Mouse (Mus musculus): ENCODE data around the gene Atp2b2. TPM values are rescaled to one million over a fixed set of nuclear protein-coding genes. Genes with fewer than 3 reads are reported as not detected.

Gene Atp2b2
- total and polyA plus RNA-seq, 2 experiments from 2014 or later, result 35.4 to 96.3 TPM

GRCm38 (mm10) chr6:113961658-113962057 lies 80.8 kb downstream of the Atp2b2 start:
- Histone ChIP-seq H3K4me2 (ENCODE audit: low read depth, low read length, poor library complexity, severe bottlenecking) (no peak overlapping the region), H3K36me3 (ENCODE audit: insufficient read depth, low read length) (no peaks in the 10 kb centered on the region), H3K9ac (replicated peaks; ENCODE audit: low read length, poor library complexity, severe bottlenecking) (no peak overlapping the region), H3K27me3 (ENCODE audit: insufficient read depth, low read length) (no peaks in the 10 kb centered on the region), H3K27ac (ENCODE audit: low read depth, low read length) (no peak overlapping the region), H3K4me1 (ENCODE audit: insufficient read depth, low read length) (no peaks in the 10 kb centered on the region), H3K9me3 (ENCODE audit: low read length) (no peaks in the 10 kb centered on the region), H3K4me3 (ENCODE audit: low read depth, low read length) (no peak overlapping the region)
- TF ChIP-seq CTCF (IDR thresholded peaks at IDR 0.05), result no peak
- 84% methylated on average over 2 of the region's 2 CpGs for WGBS
- ATAC-seq (ENCODE audit: low FRiP score), result no peak
- DNase-seq (ENCODE audit: low spot score), result no peak

- no peak overlapping the region for H3K4me2 ChIP-seq (ENCODE audit: low read depth, low read length, poor library complexity, severe bottlenecking)
- ATAC-seq (ENCODE audit: low FRiP score), result no peak
- no peak overlapping the region for H3K4me3 ChIP-seq (ENCODE audit: low read depth, low read length)
- TF ChIP-seq CTCF (IDR thresholded peaks at IDR 0.05), result no peak
- no peak overlapping the region for H3K9ac ChIP-seq (replicated peaks; ENCODE audit: low read length, poor library complexity, severe bottlenecking)
- 73% methylated on average over 1 of the region's 1 CpGs for WGBS
- H3K27ac ChIP-seq (ENCODE audit: low read depth, low read length), result no peak overlapping the region
- H3K4me1 ChIP-seq (ENCODE audit: insufficient read depth, low read length), result no peaks in the 10 kb centered on the region
- no peaks in the 10 kb centered on the region for H3K36me3 ChIP-seq (ENCODE audit: insufficient read depth, low read length)
- DNase-seq (ENCODE audit: low spot score), result peak; percentile 27
- no peaks in the 10 kb centered on the region for H3K9me3 ChIP-seq (ENCODE audit: low read length)
- no peaks in the 10 kb centered on the region for H3K27me3 ChIP-seq (ENCODE audit: insufficient read depth, low read length)
These were observed 83.1 kb downstream of the Atp2b2 start for GRCm38 (mm10) chr6:113959336-113959735.

GRCm38 (mm10) chr6:113958714-113959113 lies 83.7 kb downstream of the Atp2b2 start:
- Histone ChIP-seq H3K27ac (ENCODE audit: low read depth, low read length) (no peak overlapping the region), H3K4me1 (ENCODE audit: insufficient read depth, low read length) (no peaks in the 10 kb centered on the region), H3K9ac (replicated peaks; ENCODE audit: low read length, poor library complexity, severe bottlenecking) (no peak overlapping the region), H3K4me3 (ENCODE audit: low read depth, low read length) (no peak overlapping the region), H3K4me2 (ENCODE audit: low read depth, low read length, poor library complexity, severe bottlenecking) (no peak overlapping the region), H3K36me3 (ENCODE audit: insufficient read depth, low read length) (no peaks in the 10 kb centered on the region), H3K9me3 (ENCODE audit: low read length) (no peaks in the 10 kb centered on the region), H3K27me3 (ENCODE audit: insufficient read depth, low read length) (no peaks in the 10 kb centered on the region)
- peak; percentile 19; the same call in 1 of the 2 replicates for TF ChIP-seq CTCF (IDR thresholded peaks at IDR 0.05)
- DNase-seq (ENCODE audit: low spot score) (no peak), ATAC-seq (ENCODE audit: low FRiP score) (no peak)
- 67% methylated on average over 2 of the region's 2 CpGs for WGBS

- TF ChIP-seq CTCF (IDR thresholded peaks at IDR 0.05), result no peak
- no peaks in the 10 kb centered on the region for H3K36me3 ChIP-seq (ENCODE audit: insufficient read depth, low read length)
- ATAC-seq (ENCODE audit: low FRiP score), result no peak
These were observed 84.4 kb downstream of the Atp2b2 start for GRCm38 (mm10) chr6:113958003-113958402.

GRCm38 (mm10) chr6:113957232-113957940 lies 85.0 kb downstream of the Atp2b2 start:
- whole genome bisulfite sequencing, result 71% methylated on average over 19 of the region's 19 CpGs
- H3K9me3 ChIP-seq (ENCODE audit: low read length), result no peaks in the 10 kb centered on the region
- H3K9ac ChIP-seq (replicated peaks; ENCODE audit: low read length, poor library complexity, severe bottlenecking), result no peak overlapping the region
- H3K4me3 ChIP-seq (ENCODE audit: low read depth, low read length), result no peak overlapping the region
- ATAC-seq (ENCODE audit: low FRiP score), result no peak
- H3K36me3 ChIP-seq (ENCODE audit: insufficient read depth, low read length), result no peaks in the 10 kb centered on the region
- no peak overlapping the region for H3K4me2 ChIP-seq (ENCODE audit: low read depth, low read length, poor library complexity, severe bottlenecking)
- no peak for TF ChIP-seq CTCF (IDR thresholded peaks at IDR 0.05)
- DNase-seq (ENCODE audit: low spot score), result no peak
- no peak overlapping the region for H3K27ac ChIP-seq (ENCODE audit: low read depth, low read length)
- no peaks in the 10 kb centered on the region for H3K27me3 ChIP-seq (ENCODE audit: insufficient read depth, low read length)
- no peaks in the 10 kb centered on the region for H3K4me1 ChIP-seq (ENCODE audit: insufficient read depth, low read length)

More at GRCm38 (mm10) chr6:113958003-113958402, 84.4 kb downstream of the Atp2b2 start:
- no peak overlapping the region for H3K27ac ChIP-seq (ENCODE audit: low read depth, low read length)
- no peaks in the 10 kb centered on the region for H3K9me3 ChIP-seq (ENCODE audit: low read length)
- H3K4me2 ChIP-seq (ENCODE audit: low read depth, low read length, poor library complexity, severe bottlenecking), result no peak overlapping the region
- 79% methylated on average over 5 of the region's 5 CpGs for WGBS
- no peak for DNase-seq (ENCODE audit: low spot score)
- H3K4me1 ChIP-seq (ENCODE audit: insufficient read depth, low read length), result no peaks in the 10 kb centered on the region
- no peaks in the 10 kb centered on the region for H3K27me3 ChIP-seq (ENCODE audit: insufficient read depth, low read length)
- no peak overlapping the region for H3K4me3 ChIP-seq (ENCODE audit: low read depth, low read length)
- H3K9ac ChIP-seq (replicated peaks; ENCODE audit: low read length, poor library complexity, severe bottlenecking), result no peak overlapping the region

GRCm38 (mm10) chr6:113947515-113947914 lies 94.9 kb downstream of the Atp2b2 start:
- 91% methylated on average over 8 of the region's 8 CpGs for WGBS
- H3K27ac ChIP-seq (ENCODE audit: low read depth, low read length), result no peak overlapping the region
- H3K27me3 ChIP-seq (ENCODE audit: insufficient read depth, low read length), result no peaks in the 10 kb centered on the region
- no peak overlapping the region for H3K4me2 ChIP-seq (ENCODE audit: low read depth, low read length, poor library complexity, severe bottlenecking)
- no peak for DNase-seq (ENCODE audit: low spot score)
- no peaks in the 10 kb centered on the region for H3K36me3 ChIP-seq (ENCODE audit: insufficient read depth, low read length)
- no peak overlapping the region for H3K4me3 ChIP-seq (ENCODE audit: low read depth, low read length)
- no peaks in the 10 kb centered on the region for H3K4me1 ChIP-seq (ENCODE audit: insufficient read depth, low read length)
- no peaks in the 10 kb centered on the region for H3K9me3 ChIP-seq (ENCODE audit: low read length)
- ATAC-seq (ENCODE audit: low FRiP score), result no peak
- TF ChIP-seq CTCF (IDR thresholded peaks at IDR 0.05), result no peak
- no peak overlapping the region for H3K9ac ChIP-seq (replicated peaks; ENCODE audit: low read length, poor library complexity, severe bottlenecking)

All from midbrain, postnatal 0 days (tissue).